Mouse (Mus musculus) spleen, postnatal 10 days (tissue): Measurements from ENCODE around the gene Arhgap22.

Source experiments
- DNase-seq, 2 experiments: peaks; one replicate each; pipeline ENCODE4 v3.0.0; 2021 to 2022; ENCODE audit warnings: low spot score in 2 of 2

Gene Arhgap22

DNA sequence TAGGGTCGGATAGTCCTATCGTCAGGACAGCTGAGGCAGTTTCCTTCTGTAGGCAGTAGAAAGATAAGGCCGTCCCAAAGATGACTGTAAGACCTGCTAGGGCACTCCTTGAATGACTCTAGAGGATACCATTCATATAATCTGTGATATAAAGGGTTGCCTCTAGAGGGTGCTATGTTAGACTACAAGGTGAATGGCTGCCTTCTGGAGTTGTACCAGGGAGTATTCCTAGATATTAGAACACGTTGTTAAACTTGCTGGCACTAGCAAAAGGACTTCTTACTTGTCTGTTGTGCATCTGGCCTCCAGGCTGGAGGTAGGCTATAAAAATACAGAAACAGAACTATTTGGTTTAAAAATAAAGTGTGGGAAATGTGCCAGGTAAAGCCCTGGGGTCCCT, 117.2 kb downstream of the Arhgap22 start:
- DNase-seq = no peak

DNA sequence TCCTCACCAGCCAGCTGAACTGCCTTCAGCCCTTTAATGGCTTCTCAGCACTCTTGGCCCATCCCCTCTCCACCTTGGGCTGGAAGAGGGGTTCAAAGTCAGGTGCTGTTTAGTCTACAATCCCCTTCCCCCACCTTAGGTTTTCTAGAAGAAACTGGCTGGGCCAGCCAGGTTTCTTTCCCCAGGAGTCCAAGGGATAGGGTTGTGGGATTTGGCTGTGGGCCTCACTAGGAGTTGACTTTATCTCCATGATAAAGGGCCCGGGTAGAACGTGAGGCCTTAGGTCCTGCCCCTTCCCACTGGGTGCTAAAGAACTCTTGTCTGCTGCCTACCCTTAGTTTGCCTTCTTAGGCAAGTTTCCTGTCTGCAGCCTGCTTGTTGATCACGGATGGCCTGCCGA, 117.8 kb downstream of the Arhgap22 start:
- no peak for DNase-seq

DNA sequence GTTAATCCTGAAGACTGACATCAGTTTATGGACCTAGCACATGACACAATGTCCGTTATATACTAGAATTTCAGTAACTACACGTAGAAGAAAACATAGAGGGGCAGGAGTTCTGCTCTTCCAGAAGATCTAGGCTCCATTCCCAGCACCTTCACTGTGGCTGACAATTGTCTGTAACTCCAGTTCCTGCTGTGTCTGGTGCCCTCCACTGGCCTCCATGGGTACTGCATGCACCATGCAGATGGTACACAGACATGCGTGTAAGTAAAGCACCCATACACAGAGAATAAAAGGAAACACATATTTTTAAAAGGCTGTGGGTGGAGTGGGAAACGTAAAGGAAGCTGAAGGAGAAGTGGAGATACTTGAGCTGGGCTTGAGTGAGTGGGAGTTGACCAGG, 120.0 kb downstream of the Arhgap22 start:
- DNase-seq = peak in 1 of 2 experiments; percentile 49

DNA sequence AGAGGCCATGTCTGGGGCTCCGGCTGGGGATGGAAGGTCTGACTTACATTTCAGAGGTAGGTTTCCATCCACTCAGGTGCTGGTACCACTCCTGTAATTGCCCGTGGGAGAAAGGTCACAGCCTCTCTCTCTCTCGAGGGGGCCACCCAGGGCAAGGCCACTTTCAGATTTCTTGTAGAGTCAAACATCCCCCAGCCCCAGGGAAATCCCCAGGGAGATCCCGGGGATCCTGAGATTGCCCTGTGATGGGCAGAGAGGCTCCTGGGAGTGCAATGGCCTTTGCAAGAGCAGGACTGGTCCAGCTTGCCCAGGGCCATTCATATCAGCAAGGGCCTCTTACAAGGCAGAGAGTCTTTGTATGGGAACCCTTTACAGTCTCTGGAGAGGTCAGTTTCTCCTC, 120.6 kb downstream of the Arhgap22 start:
- no peak for DNase-seq

DNA sequence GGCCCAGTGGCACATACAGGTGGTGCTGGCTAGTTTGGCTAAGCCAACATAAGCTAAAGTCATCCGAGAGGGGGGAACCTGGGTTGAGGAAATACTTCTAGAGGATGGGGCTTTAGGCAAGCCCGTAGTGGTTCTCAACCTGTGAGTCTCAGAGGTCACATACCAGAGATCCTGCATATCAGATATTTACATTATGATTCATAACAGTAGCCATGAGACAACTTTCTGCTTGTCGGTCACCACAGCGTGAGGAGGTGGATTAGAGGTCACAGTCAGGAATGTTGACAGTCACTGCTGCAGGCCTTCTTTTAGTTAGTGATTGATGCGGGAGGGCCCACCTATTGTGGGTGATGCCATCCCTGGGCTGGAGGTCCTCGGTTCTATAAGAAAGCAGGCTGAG, 121.9 kb downstream of the Arhgap22 start:
- no peak for DNase-seq

DNA sequence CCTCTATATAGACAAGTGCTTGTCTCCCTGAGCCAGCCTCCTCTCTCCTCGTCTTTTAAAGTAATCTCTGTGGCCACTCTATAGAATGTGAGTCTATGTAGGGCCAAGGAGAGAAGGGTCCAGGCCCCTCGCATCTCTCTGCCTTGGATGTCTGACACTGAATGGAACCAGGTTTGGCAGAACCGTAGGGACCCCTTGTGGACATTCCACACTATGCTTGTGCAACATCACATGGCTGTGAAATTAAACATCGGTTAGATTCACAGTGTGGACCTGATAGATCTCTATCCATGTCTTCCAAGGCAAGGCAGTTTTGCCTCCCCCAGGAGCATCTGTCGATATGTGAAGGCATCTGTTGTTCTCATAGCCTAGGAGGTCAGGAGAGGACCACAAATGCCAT, 124.9 kb downstream of the Arhgap22 start:
- DNase-seq = no peak

DNA sequence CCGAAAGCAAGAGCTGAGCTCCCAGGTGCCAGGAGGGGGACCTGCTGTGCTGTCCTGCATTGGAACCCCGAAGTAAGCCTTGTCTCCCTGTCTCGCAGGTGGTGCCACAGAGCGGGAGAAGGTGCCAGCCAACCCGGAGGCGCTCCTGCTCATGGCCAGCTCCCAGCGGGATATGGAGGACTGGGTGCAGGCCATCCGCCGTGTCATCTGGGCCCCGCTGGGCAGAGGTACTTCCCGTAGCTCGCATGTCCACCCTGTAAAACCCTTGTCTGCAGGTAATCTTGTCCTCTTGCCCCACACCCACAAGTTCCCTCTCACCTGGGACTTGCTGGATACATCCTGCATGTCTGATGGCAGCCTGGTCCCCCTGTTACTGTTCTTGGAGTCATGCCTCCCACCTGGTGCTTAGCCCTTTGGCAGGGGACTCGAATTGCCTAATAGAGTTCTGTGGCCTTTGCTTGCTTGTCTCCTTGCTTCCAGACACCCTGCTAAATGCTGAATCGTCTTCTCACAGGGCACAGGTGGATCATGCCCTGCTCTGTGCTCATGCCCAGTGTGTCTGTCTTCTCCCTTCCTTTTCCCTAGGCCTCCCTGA, 129.4 kb downstream of the Arhgap22 start:
- DNase-seq = no peak

DNA sequence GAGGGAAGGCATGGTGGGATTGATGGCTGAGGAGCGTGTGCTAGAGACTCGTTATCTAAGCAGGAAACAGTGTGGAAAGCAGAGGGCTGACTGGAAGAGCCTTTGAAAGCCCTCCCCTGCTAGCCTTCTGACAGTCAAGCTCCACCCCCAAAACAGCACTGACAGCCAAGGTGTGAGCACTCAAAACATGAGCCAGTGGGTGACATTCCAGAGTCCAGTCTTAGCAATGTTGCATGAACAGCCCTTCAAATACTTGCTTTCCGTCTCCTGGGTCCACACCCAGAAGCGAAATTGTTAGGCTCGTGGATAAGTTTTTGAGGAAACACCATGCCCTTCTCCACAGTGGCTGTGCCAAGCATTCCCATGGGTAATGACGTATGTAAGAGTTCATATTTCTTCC, 132.7 kb downstream of the Arhgap22 start:
- no peak for DNase-seq

DNA sequence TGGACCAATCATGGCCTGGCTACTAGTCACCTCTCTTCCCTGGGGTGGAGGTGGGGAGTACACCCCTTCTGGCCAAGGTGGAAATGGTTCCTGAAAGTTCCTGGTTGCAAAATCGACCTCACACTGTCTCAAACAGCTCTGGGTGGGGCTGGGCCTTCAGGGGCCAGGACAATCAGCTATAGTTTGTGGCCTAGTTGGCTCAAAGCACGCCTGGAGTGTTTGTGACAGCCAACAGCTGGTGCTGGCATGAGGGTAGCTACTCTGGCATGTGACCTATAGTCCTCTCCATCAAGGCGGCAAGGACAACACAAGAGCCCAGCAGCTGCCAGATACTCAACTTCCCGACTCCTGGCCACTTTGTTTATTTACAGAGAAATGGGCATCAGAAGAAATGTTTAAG, 133.9 kb downstream of the Arhgap22 start:
- no peak for DNase-seq

DNA sequence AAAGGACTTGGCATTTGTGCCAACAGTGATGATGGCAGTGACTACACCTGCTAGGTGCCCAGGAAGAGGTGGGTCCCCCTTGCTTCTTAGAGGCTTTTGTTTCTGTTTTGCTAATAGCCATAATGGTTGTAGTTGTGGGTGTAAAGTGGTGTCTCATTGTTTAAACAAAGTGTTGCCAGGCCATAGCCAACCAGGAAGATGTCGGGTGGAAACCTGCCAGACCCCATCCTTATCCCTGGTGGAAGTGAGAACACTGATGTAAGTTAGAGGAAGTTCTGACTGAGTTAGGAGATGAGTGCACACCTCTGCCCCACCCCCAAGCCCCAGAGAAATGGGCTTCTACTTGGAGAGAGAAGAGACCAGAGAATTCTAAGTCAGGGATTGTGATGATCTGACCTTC, 134.3 kb downstream of the Arhgap22 start:
- no peak for DNase-seq

DNA sequence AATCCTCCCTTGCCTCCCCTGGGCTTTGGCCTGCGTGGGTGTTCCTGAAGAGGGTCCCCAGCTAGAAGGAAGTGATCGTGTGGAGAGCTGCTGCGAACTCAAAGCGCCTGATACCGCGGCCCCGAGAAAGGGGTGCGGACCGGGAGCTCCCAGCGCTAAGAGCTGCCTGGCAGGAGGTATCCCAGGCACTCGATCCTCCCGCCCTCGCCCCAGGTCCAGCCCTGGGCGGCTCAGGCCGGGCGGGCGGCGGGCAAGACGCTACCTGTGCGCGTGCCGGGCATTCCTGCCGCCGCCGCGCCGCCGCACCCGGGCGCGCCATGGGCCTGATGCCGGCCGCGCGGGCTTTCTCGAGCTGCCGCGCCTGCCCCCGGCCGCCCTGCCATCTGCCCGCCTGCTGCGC, 137.2 kb downstream of the Arhgap22 start:
- no peak for DNase-seq

DNA sequence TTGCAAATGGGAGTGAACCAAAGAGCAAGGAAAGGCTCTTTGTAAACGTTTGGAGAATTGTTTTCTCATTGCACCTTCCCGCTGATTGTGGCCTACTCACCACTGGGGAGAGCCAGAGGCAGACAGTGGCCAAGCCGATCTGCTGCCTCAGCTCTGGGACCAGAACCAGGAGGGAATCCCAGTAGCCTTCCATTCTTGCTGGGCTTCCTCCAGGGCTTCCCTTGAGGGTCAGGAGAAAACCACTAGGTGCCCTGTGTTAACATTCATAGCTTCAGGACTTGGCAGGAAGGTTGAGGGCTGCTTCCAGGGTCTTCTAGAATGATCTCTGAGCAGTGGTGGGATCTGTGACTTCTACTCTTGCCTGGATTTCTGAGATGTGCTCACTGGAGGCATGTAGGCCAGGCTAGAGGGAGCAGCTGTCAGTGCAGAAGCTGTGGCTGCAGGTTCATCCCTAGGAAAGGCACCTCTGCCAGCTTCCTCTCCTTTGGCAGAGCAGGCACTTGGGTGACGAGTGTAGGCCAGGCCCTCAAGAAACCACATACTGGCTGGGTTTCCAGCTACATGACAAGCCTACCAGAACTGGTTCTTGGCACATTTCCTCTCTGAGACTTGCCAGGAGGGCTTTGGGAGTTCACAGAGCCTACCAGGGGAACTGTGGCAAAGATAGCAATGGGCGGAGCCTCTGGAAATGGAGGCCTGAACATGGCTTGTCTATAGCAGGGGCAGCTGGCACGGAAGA, 138.3 kb downstream of the Arhgap22 start:
- DNase-seq = no peak

DNA sequence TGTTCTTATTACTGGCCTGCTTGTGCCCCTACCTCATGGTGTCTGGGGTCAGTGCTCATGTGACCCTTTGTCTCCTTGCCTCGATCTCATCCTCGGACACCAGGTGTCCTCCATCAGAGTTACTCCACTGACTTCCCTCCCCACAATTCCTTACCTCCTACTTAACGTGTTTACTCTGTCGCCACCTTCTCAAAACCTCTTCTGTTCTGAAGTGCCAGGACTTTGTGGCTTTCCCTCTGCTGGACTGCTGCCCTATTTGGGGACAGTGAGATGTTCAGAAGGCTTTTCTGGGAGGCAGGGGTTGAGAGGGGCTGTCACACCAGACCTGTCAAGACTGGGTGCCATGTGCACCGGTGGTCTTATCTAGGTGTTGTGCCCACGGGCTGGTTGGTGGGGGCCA, 139.1 kb downstream of the Arhgap22 start:
- DNase-seq = no peak

DNA sequence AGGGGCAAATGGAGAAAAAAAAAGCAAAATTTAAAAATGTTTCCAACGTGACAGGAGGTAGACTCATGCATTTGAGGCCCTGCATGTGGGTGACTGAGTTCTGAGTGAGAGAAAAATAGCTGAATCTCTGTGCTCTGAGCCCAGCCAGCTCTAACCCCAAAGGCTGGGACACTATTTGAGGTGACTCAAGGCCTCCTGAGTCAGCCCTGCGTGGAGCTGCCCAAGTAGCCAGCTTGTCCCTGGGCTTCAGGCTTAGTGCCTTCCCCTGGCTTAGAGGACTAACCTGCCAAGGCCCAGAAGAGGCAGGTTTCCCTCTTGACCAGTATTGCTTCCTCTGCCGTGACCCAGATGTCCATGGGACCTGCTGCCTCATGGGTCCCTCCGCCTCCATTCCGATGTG, 141.4 kb downstream of the Arhgap22 start:
- DNase-seq = no peak

DNA sequence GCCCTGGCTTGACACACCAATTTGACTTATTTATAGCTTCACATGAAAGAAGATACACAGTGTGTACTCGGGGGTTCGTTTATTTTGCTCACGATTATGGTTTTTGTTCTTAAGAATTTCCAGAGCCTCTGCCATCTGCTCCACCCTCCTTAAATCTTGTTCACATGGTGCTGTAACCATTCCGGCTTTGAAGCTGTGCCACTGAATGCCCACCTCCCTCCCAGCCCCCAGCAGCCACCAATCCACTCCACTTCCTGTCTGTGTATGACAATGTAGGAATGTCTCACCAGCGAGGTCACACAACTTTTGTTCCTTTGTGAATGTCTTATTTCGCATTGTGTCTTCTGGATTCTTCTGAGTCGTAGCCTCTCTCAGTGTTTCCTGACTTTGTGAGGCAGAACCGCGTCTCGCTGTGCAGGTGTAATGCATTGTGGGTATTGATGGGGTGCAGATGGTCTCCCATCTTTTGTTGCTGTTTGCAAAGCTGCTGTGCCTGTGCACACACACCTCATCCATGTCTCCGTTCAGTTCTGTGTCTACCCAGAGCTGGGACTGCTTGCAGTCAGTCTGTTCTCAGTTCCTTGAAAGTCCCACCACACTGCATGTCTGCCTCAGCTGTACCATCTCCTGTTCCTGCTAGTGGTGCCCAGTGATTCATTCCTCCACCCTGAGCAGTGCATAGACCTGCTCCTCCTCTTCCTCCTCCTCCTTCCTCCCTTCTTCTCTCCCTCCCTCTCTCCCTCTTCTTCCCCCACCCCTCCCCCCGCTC, 144.0 kb downstream of the Arhgap22 start:
- no peak for DNase-seq

DNA sequence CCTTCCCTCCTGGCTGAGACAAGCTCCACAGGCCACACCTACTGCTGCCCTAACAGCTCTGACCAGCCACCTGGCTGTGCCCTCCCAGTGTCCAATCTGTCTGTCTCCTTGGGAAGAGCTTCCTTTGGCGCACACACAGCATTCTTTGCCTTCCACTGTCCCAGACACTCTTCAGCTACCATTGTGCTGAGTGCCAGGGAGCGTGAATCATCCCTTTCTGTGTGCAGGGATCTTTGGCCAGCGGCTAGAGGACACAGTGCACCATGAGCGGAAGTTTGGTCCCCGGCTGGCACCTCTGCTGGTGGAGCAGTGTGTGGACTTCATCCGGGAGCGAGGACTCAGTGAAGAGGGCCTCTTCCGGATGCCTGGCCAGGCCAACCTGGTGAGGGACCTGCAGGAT, 145.1 kb downstream of the Arhgap22 start:
- no peak for DNase-seq

DNA sequence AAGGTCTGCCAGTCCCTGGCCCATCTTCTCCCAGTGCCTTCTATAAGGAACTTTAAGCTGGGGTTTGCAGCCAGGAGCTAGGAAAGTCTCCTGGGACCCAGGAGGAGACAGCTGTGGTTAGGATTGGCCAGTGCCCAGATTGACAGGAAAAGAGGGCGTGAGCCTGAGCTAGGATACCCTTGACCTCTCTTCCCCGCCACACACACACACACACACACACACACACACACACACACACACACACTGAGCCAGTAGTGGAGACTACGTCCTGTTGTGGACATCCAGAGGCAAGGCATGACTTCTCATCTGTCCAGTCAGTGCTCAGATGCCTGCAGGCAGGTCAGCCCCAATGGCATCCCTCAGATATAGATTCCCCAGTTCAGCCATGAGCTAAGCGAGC, 147.7 kb downstream of the Arhgap22 start:
- no peak for DNase-seq

DNA sequence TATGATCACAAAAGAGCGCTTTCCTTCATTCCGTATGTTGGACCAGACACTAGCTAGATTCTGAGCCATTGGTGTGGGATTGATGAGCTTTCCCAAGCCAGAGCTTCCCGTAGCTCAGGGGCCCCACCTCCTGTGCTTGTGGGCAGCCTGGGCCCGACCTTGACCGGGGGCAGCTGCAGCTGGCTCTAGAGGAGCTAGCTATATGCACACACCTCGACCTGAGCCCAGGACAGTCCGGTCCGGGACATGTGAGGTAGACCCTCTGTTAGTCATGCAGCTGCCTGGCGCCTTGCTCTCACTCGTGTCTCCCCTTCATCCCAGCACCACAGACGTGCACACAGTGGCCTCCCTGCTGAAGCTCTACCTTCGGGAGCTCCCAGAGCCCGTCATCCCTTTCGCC, 148.3 kb downstream of the Arhgap22 start:
- no peak for DNase-seq

DNA sequence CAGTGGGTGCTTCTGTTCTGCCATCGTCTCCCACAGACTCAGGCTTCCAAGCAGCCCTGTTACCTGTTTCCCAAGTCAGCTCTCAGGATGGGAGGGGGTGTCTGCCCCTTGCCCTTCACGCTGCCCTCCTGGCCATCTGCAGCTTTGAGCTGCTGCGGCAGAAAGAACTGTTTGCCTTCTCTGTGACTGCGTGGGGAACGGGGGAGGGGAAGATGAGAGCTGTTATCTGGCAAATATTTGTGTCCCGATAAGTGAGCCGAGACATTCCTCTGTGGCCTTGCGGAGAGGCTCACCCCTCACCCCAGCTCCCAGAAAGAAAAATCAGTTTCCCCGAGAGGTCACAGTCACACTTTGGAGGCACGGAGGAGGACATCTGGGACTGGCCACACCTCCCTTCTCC, 149.0 kb downstream of the Arhgap22 start:
- DNase-seq = no peak

DNA sequence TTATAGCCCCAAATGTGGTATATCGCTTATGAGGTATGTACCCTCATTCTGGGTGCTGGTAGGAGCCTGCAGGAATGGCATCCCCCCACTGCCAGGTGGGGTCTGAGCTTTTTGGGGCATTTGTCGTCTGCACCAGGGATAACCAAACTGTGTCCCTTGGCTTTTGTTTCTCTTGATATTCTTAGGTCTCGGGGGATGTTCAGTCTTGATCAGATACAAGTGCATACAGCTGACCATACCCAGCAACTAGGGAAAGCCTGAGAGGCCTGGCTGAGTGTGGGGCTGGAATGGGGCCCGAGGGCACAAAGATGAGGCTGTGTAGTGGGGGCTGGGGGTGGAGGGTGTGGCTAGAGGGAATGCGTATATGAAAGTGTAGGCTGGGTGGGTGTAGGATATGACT, 149.8 kb downstream of the Arhgap22 start:
- no peak for DNase-seq

DNA sequence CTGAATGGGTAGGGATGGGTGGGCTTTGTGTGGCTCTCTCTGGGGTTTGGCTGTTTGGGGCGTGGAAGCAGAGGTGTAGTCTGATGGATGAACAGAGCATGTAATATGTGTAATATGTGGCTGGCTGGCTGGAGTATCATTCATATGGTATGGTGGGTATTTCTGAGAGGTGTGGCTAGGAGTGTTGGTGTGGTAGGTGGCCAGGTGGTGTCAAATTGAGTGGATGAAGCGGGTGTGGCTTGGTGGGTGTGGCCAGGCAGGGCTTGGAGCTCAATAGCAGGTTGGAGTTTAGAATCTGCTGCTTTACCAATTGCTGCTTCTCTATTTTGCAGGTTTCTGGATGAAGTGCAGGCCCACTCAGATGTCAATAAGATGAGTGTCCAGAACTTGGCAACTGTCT, 150.2 kb downstream of the Arhgap22 start:
- DNase-seq = no peak

DNA sequence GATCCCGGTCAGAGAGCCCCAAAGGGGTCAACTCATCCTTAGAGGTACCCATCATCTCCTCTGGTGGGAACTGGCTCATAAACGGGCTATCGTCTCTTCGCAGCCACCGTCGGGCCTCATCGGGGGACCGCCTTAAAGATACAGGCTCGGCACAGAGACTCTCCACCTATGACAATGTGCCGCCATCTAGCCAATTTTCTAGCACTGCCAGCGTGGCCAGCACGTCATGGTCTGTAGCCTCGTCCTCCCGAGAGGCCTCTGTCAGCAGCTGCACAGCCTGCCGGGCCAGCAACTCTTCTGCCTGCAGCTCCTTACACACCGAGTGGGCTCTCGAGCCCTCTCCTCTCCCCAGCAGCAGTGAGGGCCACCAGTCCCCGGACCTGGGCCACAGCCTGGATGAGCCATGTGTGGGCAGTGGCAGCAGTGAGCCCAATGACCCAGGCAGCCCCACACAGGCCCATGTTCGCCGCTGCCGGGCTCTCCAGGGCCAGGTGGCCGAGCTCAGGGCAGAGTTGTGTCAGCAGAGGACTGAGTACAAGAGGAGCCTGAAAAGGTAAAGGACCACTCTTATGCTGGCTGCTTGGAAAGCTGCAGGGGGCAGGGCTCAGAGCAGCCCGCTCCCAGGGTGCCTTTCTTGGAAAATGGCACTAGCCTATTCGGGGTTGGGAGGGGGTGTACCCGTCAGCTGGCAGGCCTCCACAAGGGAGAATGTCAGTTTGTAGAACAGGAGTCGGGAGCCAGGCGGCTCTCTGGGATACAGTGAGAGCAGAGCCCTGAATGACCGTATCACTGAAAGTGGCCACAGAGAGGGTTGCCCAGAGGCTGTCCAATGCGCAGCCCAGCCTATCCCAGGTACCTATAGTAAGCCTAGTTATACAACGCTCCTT, 153.3 kb downstream of the Arhgap22 start:
- DNase-seq = no peak
